Mouse (Mus musculus): ENCODE measurements at regions not wholly inside any gene's neighbourhood (a gene's known extent, or its start where the extent isn't known, plus 50 kb on each side); places are given as distances from the start of the nearest gene placed in this dataset.
A peak's percentile ranks its signal among the peaks of the same experiment; 100 is the strongest.
"Not testable (repeated sequence)": the region's sequence is repeated elsewhere in the genome, so short reads cannot be mapped to it uniquely, and the experiment has no call there.

GRCm38 (mm10) chr1:35878426-35878825, 189.8 kb upstream of the Hs6st1 start:
- DNase-seq = no peak

DNA sequence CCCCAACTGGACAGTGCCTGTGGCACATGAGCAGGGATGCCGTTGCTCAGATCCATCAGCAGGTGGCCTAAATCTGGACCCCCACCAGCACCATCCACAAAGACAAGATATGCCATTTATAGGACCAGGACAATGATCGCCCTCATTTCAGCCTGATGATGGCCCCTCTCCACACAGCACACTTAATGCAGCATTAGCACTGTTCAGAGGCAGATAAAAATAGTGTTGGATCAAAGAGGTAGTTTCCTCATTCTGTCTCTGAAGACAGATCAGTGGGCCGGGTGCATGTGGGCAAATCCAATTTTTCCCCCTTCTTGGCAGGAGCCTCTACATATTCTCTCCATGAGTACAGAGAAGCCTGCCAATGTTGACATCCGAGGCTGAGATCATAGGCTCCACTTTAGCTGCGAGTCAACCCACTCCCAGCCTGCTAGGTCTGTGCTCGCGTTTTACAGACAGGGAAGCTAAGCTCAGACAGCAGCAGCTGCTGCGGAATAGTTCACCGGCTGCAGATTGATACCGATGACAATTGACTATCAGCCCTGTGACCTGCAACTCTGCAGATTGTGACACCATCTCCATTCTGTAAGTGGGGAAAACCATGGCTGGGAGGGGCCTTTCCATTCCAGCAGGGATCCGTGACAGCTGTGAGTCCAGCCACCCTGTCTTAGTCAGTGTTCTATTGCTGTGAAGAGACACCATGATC, 188.7 kb upstream of the Hs6st1 start:
- DNase-seq = no peak

- no peak for DNase-seq
Observed at GRCm38 (mm10) chr1:35880562-35881265, 187.5 kb upstream of the Hs6st1 start.

DNA sequence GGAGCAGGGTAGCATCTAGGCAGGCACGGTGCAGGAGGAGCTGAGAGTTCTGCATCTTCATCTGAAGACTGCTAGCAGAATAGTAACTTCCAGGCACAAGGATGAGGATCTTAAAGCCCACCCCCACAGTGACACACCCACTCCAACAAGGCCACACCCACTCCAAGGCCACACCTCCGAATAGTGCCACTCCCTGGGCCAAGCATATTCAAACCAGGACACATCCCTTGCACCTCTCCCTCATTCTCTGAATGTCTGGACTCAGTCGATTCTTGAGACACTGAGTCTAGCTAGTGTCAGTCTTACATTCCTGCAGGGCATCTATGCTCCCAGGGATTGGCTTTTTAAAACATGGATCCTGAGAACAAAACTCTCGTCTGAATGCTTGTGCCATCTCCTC, 186.7 kb upstream of the Hs6st1 start:
- DNase-seq = no peak

DNA sequence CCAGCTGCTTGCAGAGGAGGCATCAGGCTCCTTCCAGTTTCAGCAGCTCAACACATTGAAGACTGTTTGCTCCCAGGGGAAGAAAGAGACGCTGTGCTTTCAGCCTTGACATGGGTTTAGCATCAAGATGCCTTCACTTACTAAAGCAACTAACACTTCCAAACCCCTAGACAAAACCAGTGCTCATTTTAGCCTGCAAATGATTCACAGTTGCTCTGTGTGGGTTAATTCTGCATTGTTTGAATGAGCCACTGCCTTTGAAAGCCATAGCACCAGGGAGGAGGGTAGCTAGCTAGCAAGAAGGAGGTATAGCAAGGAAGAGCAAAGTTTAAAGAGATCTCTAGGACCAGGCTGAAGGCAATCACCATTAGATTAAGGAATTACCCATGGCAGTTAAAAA, 186.1 kb upstream of the Hs6st1 start:
- DNase-seq = no peak

DNA sequence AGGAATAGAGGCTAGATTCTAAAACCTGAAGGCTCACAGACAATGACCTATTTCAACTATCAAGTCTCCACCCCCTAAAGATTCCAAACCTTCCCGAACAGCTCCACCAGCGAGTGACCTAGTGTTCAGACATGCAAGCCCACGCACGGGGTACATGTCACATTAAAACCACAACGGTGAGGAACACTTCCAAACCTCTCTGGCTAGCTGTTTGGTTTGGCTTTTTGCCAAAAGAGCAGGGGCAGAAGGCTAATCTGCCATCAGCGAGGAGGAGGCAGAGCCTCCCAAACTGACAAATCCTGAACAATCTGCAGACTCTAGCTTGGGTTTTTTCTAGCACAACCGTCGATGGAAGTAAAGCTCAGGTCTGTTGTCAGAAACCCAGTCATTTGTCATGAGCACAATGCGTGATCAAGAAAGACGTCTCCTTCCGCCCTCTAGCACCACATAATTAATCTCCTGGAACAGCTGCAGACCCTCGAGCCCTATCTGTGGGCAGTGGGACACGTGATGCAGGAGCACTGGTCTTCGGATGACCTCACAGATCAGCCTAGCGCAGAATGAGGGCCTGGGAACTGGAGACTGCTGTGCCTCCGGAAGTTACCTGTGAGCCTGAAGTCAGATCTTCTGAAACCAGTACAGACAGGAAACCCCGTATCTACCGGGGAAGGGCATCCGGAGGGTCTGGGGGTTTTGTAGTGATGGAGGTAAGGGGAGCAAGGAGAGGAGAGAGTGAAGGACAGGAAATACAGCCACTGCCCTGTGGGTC, 178.3 kb upstream of the Hs6st1 start:
- peak in 1 of 2 experiments; percentile 13 for DNase-seq

DNA sequence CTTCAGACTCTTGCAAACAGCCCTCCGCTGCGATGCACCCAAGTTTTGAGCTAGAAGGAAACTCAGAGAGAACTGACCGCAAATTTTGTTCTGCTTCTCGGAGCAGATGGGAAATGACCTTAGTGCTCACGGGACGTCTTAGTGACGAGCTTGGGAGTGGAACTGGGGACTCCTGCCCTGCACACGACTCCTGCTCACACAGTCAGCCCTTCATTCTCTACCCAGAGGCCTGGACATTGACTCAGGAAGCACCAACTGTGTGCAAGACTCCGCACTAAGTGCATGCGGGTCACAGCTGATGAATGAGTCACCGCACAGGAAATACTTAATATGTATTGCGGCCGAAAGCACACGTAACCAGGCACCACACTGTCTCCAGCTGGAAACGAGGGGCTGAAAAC, 177.7 kb upstream of the Hs6st1 start:
- no peak for DNase-seq

DNA sequence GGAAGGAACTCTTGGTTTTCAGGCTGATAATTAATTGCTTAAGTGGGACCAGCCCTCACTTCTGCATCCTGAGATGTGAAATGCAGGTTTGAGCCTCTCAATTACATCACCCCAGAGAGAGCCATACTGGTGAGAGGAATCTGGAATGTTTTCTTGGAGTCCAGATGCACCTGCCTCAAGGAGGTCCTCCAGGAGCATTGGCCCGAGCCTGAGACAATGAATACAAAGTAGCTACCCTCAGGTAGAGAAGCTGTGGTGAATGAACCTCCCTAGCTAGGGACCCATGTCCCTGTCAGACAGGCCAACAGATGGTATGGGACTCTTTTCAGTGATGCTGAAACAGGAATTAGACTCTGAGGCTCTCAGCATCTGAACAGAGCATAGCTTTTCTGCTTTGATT, 168.7 kb upstream of the Hs6st1 start:
- DNase-seq = no peak

DNA sequence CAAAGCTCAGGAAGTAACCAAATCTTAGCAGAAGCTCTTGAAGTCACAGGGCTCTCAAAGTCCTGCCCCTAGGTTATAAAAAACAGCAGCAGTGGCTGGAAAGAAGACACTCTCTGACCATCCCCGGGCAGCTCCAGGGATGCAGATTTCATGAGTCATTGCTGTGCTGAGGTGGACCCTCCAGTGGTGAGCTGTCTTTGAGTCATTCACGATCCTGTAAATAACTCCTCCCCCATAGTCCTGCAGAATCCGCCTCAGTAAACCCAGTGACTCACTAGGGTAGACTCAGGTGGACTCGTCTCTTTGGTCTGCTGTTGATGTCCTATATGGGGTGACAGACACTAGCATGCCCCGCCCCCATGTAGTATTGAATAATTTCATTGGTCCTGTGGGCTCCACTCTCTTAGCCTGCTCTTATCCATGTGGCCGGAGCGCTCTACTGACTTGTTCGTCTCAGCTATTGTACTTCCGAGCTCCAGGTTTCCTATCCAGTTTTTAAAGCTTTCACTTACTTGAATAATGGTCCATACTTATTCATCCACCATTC, 164.1 kb upstream of the Hs6st1 start:
- no peak for DNase-seq

- DNase-seq = no peak
Observed at GRCm38 (mm10) chr1:35913551-35913950, 154.6 kb upstream of the Hs6st1 start.

- DNase-seq = not testable (repeated sequence)
Observed at GRCm38 (mm10) chr1:35914175-35914574, 154.0 kb upstream of the Hs6st1 start.

GRCm38 (mm10) chr1:35915526-35915925, 152.7 kb upstream of the Hs6st1 start:
- no peak for DNase-seq

- no peak for DNase-seq
Observed at GRCm38 (mm10) chr1:35919840-35920734, 148.1 kb upstream of the Hs6st1 start.

DNA sequence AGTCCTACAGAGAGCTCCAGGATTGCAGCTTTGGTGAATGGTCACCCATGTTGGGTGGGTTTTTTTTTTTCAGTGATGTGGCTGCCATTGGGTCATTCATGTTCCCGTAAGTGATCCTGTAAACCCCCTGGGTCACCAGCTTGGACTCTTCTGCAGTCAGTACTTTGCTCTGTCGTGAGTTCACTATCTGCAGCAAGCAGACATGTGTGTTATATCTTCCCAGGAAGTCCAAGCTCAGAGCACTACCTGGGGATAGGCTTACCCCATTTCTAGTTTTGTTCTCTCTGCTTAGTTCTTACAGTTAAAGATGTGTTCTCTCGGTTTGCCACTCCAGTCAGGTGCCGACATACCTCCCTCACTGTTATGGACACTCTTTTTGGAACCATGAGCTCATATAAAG, 143.4 kb upstream of the Hs6st1 start:
- no peak for DNase-seq

- no peak for DNase-seq
Observed at GRCm38 (mm10) chr1:35925301-35925700, 142.9 kb upstream of the Hs6st1 start.

DNA sequence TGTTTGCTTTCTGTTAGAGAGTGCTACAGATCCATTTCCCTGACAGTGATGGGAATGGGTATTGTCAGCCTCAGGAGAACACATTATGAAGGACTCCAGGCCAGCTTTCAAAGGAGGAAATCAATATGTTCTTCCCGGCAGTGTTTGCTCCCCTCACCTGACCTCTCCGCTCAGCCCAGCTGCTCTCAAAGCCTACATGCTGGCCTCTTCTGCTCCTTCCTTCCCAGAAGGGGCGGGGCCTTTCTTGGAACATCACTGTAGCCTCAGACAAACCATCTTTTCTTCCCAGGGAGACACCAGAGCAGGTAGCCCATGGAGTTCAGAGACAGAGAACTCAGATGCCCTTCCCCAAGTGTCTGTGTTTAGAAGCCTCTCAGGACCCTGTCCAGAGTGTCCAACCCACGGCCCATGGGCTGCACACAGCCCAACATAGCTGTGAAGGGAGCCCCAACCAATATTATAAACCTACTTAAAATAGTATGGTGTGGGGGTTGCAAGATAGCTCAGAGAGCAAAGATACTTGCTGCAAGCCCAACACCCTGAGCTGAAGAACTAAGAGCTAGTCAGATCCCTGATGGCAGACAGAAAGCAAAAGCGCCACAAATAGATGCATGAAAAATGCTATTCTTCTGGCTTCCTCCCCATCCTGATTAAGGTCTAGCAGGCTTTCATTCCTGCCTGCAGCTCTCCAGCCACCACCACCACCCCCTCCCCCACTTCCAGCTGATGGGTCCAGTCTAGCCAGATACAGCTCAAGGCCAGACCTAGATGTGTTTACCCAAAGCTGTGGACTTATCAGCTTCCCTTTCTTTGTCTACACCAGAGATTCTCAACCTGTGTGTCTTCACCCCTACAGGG, 141.8 kb upstream of the Hs6st1 start:
- no peak for DNase-seq

DNA sequence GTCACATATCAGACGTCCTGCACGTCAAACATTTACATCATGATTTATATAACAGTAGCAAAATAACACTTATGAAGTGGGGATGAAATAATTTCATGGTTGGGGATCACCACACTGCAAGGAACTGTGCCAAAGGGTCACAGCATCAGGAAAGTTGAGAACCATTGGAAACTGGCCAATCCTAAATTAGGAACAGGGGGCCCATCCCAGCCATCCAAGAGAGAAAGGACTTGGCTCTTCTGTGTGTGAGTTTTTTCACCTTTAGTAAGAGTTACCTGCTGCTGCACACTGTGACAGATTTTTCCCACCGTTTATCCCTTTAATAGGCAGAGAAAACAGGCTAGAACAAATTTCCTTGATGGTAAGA, 141.2 kb upstream of the Hs6st1 start:
- no peak for DNase-seq

GRCm38 (mm10) chr1:35930351-35930750, 137.8 kb upstream of the Hs6st1 start:
- no peak for DNase-seq

GRCm38 (mm10) chr1:35931056-35931455, 137.1 kb upstream of the Hs6st1 start:
- DNase-seq = no peak

GRCm38 (mm10) chr1:35933511-35933910, 134.7 kb upstream of the Hs6st1 start:
- no peak for DNase-seq

- DNase-seq = no peak
Observed at GRCm38 (mm10) chr1:35935099-35935651, 133.0 kb upstream of the Hs6st1 start.
